Mouse (Mus musculus) cerebellum, adult 2 months (tissue): ENCODE results near the gene Upk3b.

Experiments used
- CTCF ChIP-seq: fragments of 200-500 bp; IDR thresholded peaks from 2 replicates; pipeline ENCODE4 v1.5.1; 2011; ENCODE audit warnings: low read depth, mild to moderate bottlenecking, control low read depth, low read length, moderate library complexity, borderline replicate concordance; ENCODE audit not compliant: insufficient read depth
- POLR2A ChIP-seq: fragments of 200-500 bp; IDR thresholded peaks from 2 replicates; pipeline ENCODE4 v1.6.1; 2011; ENCODE audit warnings: low read length, control low read depth, borderline replicate concordance; ENCODE audit not compliant: insufficient read depth

DNA sequence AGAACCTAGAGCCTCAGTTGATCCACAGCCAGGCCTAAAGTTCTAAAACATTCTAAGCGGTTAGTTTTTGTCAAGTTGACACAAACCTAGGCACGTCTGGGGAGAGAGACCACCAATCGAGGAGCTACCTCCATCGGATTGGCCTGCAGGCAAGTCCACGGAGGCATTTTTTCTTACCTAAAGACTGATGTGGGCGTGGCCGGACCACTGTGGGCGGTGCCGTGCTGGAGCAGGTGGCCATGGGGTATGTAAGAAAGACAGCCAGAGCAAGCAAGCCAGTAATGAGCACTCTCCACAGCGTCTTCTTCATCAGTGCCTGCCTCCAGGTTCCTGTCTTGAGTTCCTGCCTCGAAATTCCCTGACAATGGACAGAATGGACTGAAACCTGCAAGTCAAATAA is 35.2 kb downstream of the Upk3b start:
- no peak for TF ChIP-seq CTCF
- no peak for TF ChIP-seq POLR2A
